In genomic region chr12:84438697-84439096, GRCm38 (mm10) we compare ENCODE assay signal across 17 mouse cellular contexts. TPM values are rescaled to one million over a fixed set of nuclear protein-coding genes. Genes with fewer than 3 reads are reported as not detected.
DNase-seq lines count a peak whose midpoint lies in the region; TF ChIP-seq lines count a peak whose summit lies in the region.
"Had no signal": no experiment of that assay in that cellular context is flagged by ENCODE, and none has a peak within 500 bp of the region (broad histone marks: within the 10 kb centered on the region; RNA-seq: fewer than 3 reads in every experiment).

No protein-coding gene starts in this region.

- H3K27ac ChIP-seq in MEL (ENCODE audit: control insufficient read depth, low read depth, low read length), result no peak overlapping the region; the same call in 1 of the 2 replicates

- no peak for TF ChIP-seq POLR2A in MEL (IDR thresholded peaks at IDR 0.05; ENCODE audit: control insufficient read depth in 1 of 2, insufficient read depth in 1 of 2, low read depth in 1 of 2, low read length in 2 of 2, poor library complexity in 1 of 2)

- H3K4me3 ChIP-seq in MEL (ENCODE audit: control insufficient read depth in 1 of 2, insufficient read depth in 1 of 2, low read depth in 2 of 2, low read length in 2 of 2), result no peak overlapping the region

- peak; percentile 46 for DNase-seq in MEL (ENCODE audit: low read depth, low spot score)
- no peak for DNase-seq in cerebellum, adult 9-10 months
- DNase-seq: adrenal gland, adult 2 months; adrenal gland, adult 8-10 months; adrenal gland, postnatal 10 days; adrenal gland, postnatal 14 days; adrenal gland, postnatal 25 days; adrenal gland, postnatal 36 days; B cell, adult 2 months; cerebellum, adult 11 months; cerebellum, adult 11-12 months; cerebellum, adult 18-20 months; cerebellum, adult 2 months; cerebellum, adult 8-10 months had no signal

- TF ChIP-seq EP300 in MEL (IDR thresholded peaks at IDR 0.05; ENCODE audit: low read depth in 1 of 2, low read length in 2 of 2), result peak in 1 of 2 experiments; percentile 57; a peak in 2 of 4 replicates

- no peak for TF ChIP-seq CTCF in MEL (IDR thresholded peaks at IDR 0.05 in 2 of 3, conservative IDR thresholded peaks at IDR 0.05 in 1 of 3; ENCODE audit: control insufficient read depth in 1 of 3, insufficient read depth in 1 of 3, low read depth in 2 of 3, low read length in 3 of 3, poor library complexity in 1 of 3, severe bottlenecking in 1 of 3)

- TF ChIP-seq RAD21 in MEL (IDR thresholded peaks at IDR 0.05; ENCODE audit: low read depth, low read length), result no peak

- H3K4me1 ChIP-seq in MEL (ENCODE audit: control insufficient read depth in 1 of 2, insufficient read depth in 2 of 2, low read length in 2 of 2), result peaks cover 3 to 6% of the 10 kb centered on the region in 2 experiments

- H3K79me2 ChIP-seq in MEL (ENCODE audit: control insufficient read depth, insufficient read depth, low read length, poor library complexity), result no peaks in the 10 kb centered on the region

- no peaks in the 10 kb centered on the region for H3K9me3 ChIP-seq in MEL (replicated peaks; ENCODE audit: insufficient read depth, low read length)
- H3K9me3 ChIP-seq: G1E had no signal

- peaks cover 0 to 13% of the 10 kb centered on the region in 2 experiments; a peak in 2 of 4 replicates for H3K36me3 ChIP-seq in MEL (ENCODE audit: control insufficient read depth in 1 of 2, insufficient read depth in 2 of 2, low read length in 2 of 2)

- H3K27me3 ChIP-seq in MEL (ENCODE audit: control insufficient read depth in 1 of 2, insufficient read depth in 2 of 2, low read length in 2 of 2), result no peaks in the 10 kb centered on the region
- H3K27me3 ChIP-seq: CH12.LX, Patski had no signal

- no peak overlapping the region for H3K9ac ChIP-seq in MEL (ENCODE audit: control insufficient read depth, low read depth, low read length, poor library complexity, severe bottlenecking)

TF ChIP-seq in MEL, 35 proteins besides CTCF, POLR2A, EP300 and RAD21:
- TF ChIP-seq E2F4 (IDR thresholded peaks at IDR 0.05; ENCODE audit: borderline replicate concordance, low read depth, low read length) (no peak), TBP (IDR thresholded peaks at IDR 0.05; ENCODE audit: low read depth, low read length) (no peak), ELF1 (IDR thresholded peaks at IDR 0.05; ENCODE audit: low read depth, low read length) (peak; percentile 44; the same call in 1 of the 2 replicates), USF1 (IDR thresholded peaks at IDR 0.05; ENCODE audit: low read depth, low read length) (peak; percentile 41; the same call in 1 of the 2 replicates), MAFK (IDR thresholded peaks at IDR 0.05; ENCODE audit: borderline replicate concordance, low read depth, low read length) (no peak), BHLHE40 (IDR thresholded peaks at IDR 0.05; ENCODE audit: borderline replicate concordance, low read depth, low read length) (peak; percentile 51; the same call in 1 of the 2 replicates), GATA1 (IDR thresholded peaks at IDR 0.05; ENCODE audit: low read depth, low read length) (peak; percentile 85)

RNA-seq across cellular contexts. Expression of gene Aldh6a1, which starts 12.1 kb away (rescaled TPM):
- 1.0 and 1.4 TPM in 2 replicates for total RNA-seq in MEL (2012; rRNA removed)
- 1 to 10 TPM in 1 of 2 experiments, not detected in 1; 2.9 TPM for polyA plus RNA-seq in MEL (2012; ENCODE audit: insufficient read depth in 1 of 2, insufficient read length in 2 of 2, low read depth in 1 of 2, low replicate concordance in 2 of 2, missing spikeins in 1 of 2)

RNA-seq across cellular contexts. Expression of gene Lin52, which starts 12.5 kb away (rescaled TPM):
- total RNA-seq in MEL (2012; rRNA removed), result 4.9 and 6.7 TPM in 2 replicates
- polyA plus RNA-seq in MEL (2012; ENCODE audit: insufficient read depth in 1 of 2, insufficient read length in 2 of 2, low read depth in 1 of 2, low replicate concordance in 2 of 2, missing spikeins in 1 of 2), result 1 to 10 TPM in 1 of 2 experiments, not detected in 1; 7.7 TPM

RNA-seq across cellular contexts. Expression of gene Rnf113a2, which starts 21.7 kb away (rescaled TPM):
- 0.15 TPM in 1 of 2 replicates, not detected in the other for total RNA-seq in MEL (2012; rRNA removed)
- under 1 TPM in 1 of 2 experiments, not detected in 1; 0.10 TPM for polyA plus RNA-seq in MEL (2012; ENCODE audit: insufficient read depth in 1 of 2, insufficient read length in 2 of 2, low read depth in 1 of 2, low replicate concordance in 2 of 2, missing spikeins in 1 of 2)

RNA-seq across cellular contexts. Expression of gene Bbof1, which starts 29.8 kb away (rescaled TPM):
- total RNA-seq in MEL (2012; rRNA removed), result 0.69 and 0.81 TPM in 2 replicates
- polyA plus RNA-seq in MEL (2012; ENCODE audit: insufficient read depth in 1 of 2, insufficient read length in 2 of 2, low read depth in 1 of 2, low replicate concordance in 2 of 2, missing spikeins in 1 of 2), result 1 to 10 TPM in 1 of 2 experiments, not detected in 1; 1.3 TPM
- polyA plus RNA-seq: adrenal gland, adult 2 months had no signal

RNA-seq across cellular contexts. Expression of gene Entpd5, which starts 29.9 kb away (rescaled TPM):
- 5.7 and 8.7 TPM in 2 replicates for total RNA-seq in MEL (2012; rRNA removed)
- 10 to 100 TPM in 1 of 2 experiments, not detected in 1; 12.8 TPM for polyA plus RNA-seq in MEL (2012; ENCODE audit: insufficient read depth in 1 of 2, insufficient read length in 2 of 2, low read depth in 1 of 2, low replicate concordance in 2 of 2, missing spikeins in 1 of 2)
